Mouse (Mus musculus): Measurements from ENCODE around the gene Syngap1. TPM values are rescaled to one million over a fixed set of nuclear protein-coding genes. Genes with fewer than 3 reads are reported as not detected.
A peak's percentile ranks its signal among the peaks of the same experiment; 100 is the strongest.
"Not testable (repeated sequence)": the region's sequence is repeated elsewhere in the genome, so short reads cannot be mapped to it uniquely, and the experiment has no call there.

Gene Syngap1
- total and polyA plus RNA-seq, 2 experiments from 2014 or later = 5.0 to 85.2 TPM

DNA sequence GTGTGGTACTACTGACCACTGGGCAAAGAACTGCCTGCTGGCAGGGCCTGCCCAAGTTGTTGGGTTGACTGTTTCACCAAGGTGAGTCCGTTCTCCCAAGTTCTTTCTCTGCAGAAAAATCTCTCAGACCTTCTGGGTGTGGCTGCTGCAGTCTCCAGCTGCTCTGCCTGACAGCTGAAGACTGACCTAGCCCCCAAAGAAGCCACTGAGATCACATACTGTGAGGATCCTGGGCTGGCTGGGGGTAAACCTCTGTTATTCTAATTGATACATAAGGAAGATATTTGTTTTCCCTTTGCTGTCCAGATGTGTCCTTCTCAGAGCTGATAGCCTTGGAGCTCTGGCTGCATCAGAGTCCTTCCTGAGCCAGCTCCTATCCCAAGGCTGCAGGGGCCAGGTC, 25.8 kb upstream of the Syngap1 start:
- Histone ChIP-seq H3K9ac (no peak overlapping the region), H3K36me3 (ENCODE audit: insufficient read depth) (no peaks in the 10 kb centered on the region), H3K4me3 (ENCODE audit: low read depth, low read length) (no peak overlapping the region), H3K9me3 (ENCODE audit: low read length) (no peaks in the 10 kb centered on the region), H3K27me3 (ENCODE audit: insufficient read depth, low read length) (no peaks in the 10 kb centered on the region), H3K4me1 (ENCODE audit: insufficient read depth) (no peaks in the 10 kb centered on the region), H3K4me2 (ENCODE audit: low read depth) (no peak overlapping the region), H3K27ac (ENCODE audit: low read depth, low read length) (no peak overlapping the region)
- DNase-seq = no peak
- no peak for TF ChIP-seq CTCF (IDR thresholded peaks at IDR 0.05; ENCODE audit: low read depth)
- WGBS = 61% methylated on average over 1 of the region's 1 CpGs
- no peak for ATAC-seq

DNA sequence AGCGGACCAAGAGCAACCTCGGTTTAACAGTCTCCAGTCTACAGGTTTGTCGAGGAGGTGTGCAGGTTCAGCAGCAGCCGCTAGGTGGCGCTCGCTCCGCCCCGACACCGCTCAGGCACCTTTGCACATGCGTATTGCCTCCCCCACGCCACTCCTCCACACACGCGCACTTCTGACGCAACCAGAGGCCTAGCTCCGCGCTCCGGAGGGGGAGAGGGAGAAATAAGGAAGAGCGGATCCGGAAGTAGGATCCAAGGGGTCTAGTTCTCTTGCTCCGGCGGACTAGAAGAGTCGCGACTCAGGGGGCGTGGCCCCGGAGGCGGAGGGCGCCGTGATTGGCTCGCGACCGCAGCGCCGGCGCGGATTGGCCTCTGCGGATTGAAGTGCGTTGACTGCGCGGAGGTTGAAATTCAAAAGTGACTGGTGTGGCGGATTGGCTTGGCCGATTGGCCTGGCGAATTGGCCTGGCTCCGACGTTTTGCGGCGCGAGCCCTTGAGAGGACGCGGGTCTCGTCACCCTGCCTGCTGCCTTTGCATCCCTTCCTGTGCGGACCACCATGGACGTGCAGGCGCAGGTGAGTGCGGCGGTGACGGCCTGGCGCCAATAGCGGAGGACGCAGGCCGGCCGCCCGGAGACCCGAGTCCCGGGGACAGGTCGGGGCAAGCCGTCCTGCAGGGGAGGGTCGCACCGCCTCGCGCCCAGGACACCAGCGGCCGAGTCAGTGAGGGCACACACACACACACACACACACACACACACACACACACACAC, 24.2 kb upstream of the Syngap1 start, which contains the start of gene Kifc5b:
Gene Kifc5b, plus strand, starts transcription at position 381 of the 772 bp plus-strand sequence.
- H3K27ac ChIP-seq (ENCODE audit: low read depth, low read length) = no peak within 1 kb of the TSS
- no peaks in the 10 kb centered on the region for H3K27me3 ChIP-seq (ENCODE audit: insufficient read depth, low read length)

GRCm38 (mm10) chr17:26917560-26917959, 23.5 kb upstream of the Syngap1 start:
- Histone ChIP-seq H3K9ac (0 out of 2 replicates have a peak overlapping the region, but pooled peaks have one; percentile 35), H3K4me3 (ENCODE audit: low read depth, low read length) (peak overlapping the region; percentile 54)
- not testable (repeated sequence) for H3K4me1 ChIP-seq (ENCODE audit: insufficient read depth)

More for the DNA sequence above, 24.2 kb upstream of the Syngap1 start, which contains the start of gene Kifc5b:
- WGBS = 2% methylated on average over 68 of the region's 72 CpGs
- Histone ChIP-seq H3K4me2 (ENCODE audit: low read depth) (peak within 1 kb of the TSS; percentile 74), H3K9me3 (ENCODE audit: low read length) (no peaks in the 10 kb centered on the region), H3K9ac (peak within 1 kb of the TSS; percentile 35; the same call in 1 of the 2 replicates), H3K4me3 (ENCODE audit: low read depth, low read length) (peak within 1 kb of the TSS; percentile 54), H3K4me1 (ENCODE audit: insufficient read depth) (no peaks in the 10 kb centered on the region), H3K36me3 (ENCODE audit: insufficient read depth) (no peaks in the 10 kb centered on the region)
- DNase-seq = peak; percentile 100
- ATAC-seq = peak; percentile 99
- TF ChIP-seq CTCF (IDR thresholded peaks at IDR 0.05; ENCODE audit: low read depth) = peak; percentile 100

GRCm38 (mm10) chr17:26918343-26918742, 22.7 kb upstream of the Syngap1 start:
- no peak for TF ChIP-seq CTCF (IDR thresholded peaks at IDR 0.05; ENCODE audit: low read depth)
- Histone ChIP-seq H3K9ac (no peak overlapping the region), H3K4me2 (ENCODE audit: low read depth) (no peak overlapping the region), H3K4me1 (ENCODE audit: insufficient read depth) (no peaks in the 10 kb centered on the region), H3K36me3 (ENCODE audit: insufficient read depth) (no peaks in the 10 kb centered on the region), H3K27ac (ENCODE audit: low read depth, low read length) (no peak overlapping the region), H3K27me3 (ENCODE audit: insufficient read depth, low read length) (no peaks in the 10 kb centered on the region), H3K9me3 (ENCODE audit: low read length) (no peaks in the 10 kb centered on the region), H3K4me3 (ENCODE audit: low read depth, low read length) (no peak overlapping the region)
- DNase-seq = no peak
- ATAC-seq = no peak
- WGBS = 74% methylated on average over 2 of the region's 2 CpGs

More at GRCm38 (mm10) chr17:26917560-26917959, 23.5 kb upstream of the Syngap1 start:
- WGBS = under 1% methylated on average over 12 of the region's 12 CpGs
- H3K27me3 ChIP-seq (ENCODE audit: insufficient read depth, low read length); H3K27ac ChIP-seq (ENCODE audit: low read depth, low read length); ATAC-seq; H3K36me3 ChIP-seq (ENCODE audit: insufficient read depth); DNase-seq; H3K9me3 ChIP-seq (ENCODE audit: low read length): not testable (repeated sequence)
- H3K4me2 ChIP-seq (ENCODE audit: low read depth) = peak overlapping the region; percentile 74

DNA sequence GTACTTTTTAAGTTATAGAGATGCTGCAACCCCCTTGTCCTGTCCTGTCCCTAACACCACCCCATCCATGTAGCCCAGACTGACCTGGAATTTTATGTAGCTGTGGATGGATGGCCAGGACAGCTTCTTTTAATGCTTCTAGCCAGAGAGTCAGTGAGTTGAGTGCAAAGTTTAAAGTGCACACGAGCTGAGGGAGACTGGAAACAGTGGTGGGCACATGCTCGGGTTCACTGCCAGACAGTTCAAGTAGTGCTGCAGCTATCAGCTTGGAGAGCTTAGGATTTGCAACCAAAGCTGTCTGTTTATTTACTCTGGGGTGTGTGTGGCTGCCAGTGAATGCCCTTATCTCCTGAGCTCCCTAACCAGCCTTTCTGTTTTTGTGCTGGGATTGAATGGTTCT, 21.5 kb upstream of the Syngap1 start:
- not testable (repeated sequence) for DNase-seq; H3K9me3 ChIP-seq (ENCODE audit: low read length); H3K4me3 ChIP-seq (ENCODE audit: low read depth, low read length); H3K27ac ChIP-seq (ENCODE audit: low read depth, low read length); H3K4me1 ChIP-seq (ENCODE audit: insufficient read depth); H3K9ac ChIP-seq; H3K4me2 ChIP-seq (ENCODE audit: low read depth); ATAC-seq; H3K27me3 ChIP-seq (ENCODE audit: insufficient read depth, low read length); H3K36me3 ChIP-seq (ENCODE audit: insufficient read depth)
- 81% methylated on average over 2 of the region's 2 CpGs for WGBS

DNA sequence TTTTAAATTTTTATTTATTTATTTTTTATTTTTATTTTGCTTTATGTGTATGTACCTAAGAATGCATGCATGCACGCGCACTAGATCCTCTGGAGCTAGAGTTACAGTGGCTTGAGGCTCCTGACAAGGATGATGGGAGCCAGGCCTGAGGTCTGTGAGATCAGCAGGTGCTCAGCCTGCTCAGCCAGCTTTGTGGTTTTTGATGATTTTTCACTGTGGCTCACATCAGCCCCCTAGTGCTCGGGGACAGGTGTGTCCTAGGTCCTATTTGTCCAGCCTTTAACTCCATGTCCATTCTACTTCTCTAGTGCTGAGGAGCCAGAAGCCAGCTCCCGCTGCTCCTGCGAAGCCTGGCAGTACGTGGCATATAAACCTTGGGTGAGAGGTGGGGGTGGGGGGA, 18.7 kb upstream of the Syngap1 start:
- not testable (repeated sequence) for H3K4me2 ChIP-seq (ENCODE audit: low read depth); H3K27me3 ChIP-seq (ENCODE audit: insufficient read depth, low read length); DNase-seq; H3K4me3 ChIP-seq (ENCODE audit: low read depth, low read length); H3K4me1 ChIP-seq (ENCODE audit: insufficient read depth); ATAC-seq; H3K27ac ChIP-seq (ENCODE audit: low read depth, low read length); H3K9ac ChIP-seq; H3K36me3 ChIP-seq (ENCODE audit: insufficient read depth); H3K9me3 ChIP-seq (ENCODE audit: low read length)
- 95% methylated on average over 5 of the region's 6 CpGs for WGBS

DNA sequence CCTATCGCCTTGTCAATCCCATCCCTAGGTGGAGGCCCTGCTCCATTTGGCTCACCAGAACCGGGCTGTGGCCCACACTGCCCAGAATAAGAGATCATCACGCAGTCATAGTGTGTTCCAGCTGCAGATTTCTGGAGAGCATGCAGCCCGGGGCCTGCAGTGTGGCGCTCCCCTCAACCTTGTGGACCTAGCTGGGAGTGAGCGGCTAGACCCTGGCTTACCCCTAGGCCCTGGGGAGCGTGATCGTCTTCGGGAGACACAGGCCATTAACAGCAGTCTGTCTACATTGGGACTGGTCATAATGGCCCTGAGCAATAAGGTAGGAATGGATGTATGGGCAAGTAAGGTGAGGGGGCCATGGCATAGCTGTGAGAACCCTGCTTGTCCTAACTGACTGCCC, 15.6 kb upstream of the Syngap1 start:
- H3K27me3 ChIP-seq (ENCODE audit: insufficient read depth, low read length); H3K9me3 ChIP-seq (ENCODE audit: low read length); H3K4me2 ChIP-seq (ENCODE audit: low read depth); H3K36me3 ChIP-seq (ENCODE audit: insufficient read depth); H3K4me1 ChIP-seq (ENCODE audit: insufficient read depth); H3K9ac ChIP-seq; DNase-seq; ATAC-seq; H3K27ac ChIP-seq (ENCODE audit: low read depth, low read length); H3K4me3 ChIP-seq (ENCODE audit: low read depth, low read length): not testable (repeated sequence)
- WGBS = 98% methylated on average over 9 of the region's 9 CpGs

Data from forebrain, postnatal 0 days (tissue).